Mouse (Mus musculus) induced T-regulatory cell, adult 2 months (primary cell): Measurements from ENCODE around the gene Smyd2.
A peak's percentile ranks its signal among the peaks of the same experiment; 100 is the strongest.

Experiments used
- DNase-seq: peaks from one replicate; pipeline ENCODE4 v3.0.0-alpha.2; 2012; ENCODE audit warnings: low read depth

Gene Smyd2

GRCm38 (mm10) chr1:189921818-189922592, at the start of gene Smyd2:
Smyd2 (minus strand) TSS chr1:189922363.
- DNase-seq = peak; percentile 73

GRCm38 (mm10) chr1:189970381-189970780, 48.2 kb upstream of the Smyd2 start:
- DNase-seq = no peak

- no peak for DNase-seq
Observed at GRCm38 (mm10) chr1:189968027-189968426, 45.9 kb upstream of the Smyd2 start.

GRCm38 (mm10) chr1:189960481-189960880, 38.3 kb upstream of the Smyd2 start:
- no peak for DNase-seq

- no peak for DNase-seq
Observed at GRCm38 (mm10) chr1:189959802-189960201, 37.6 kb upstream of the Smyd2 start.

GRCm38 (mm10) chr1:189951861-189952260, 29.7 kb upstream of the Smyd2 start:
- DNase-seq = no peak

GRCm38 (mm10) chr1:189947411-189947810, 25.2 kb upstream of the Smyd2 start:
- no peak for DNase-seq

GRCm38 (mm10) chr1:189946126-189946525, 24.0 kb upstream of the Smyd2 start:
- no peak for DNase-seq

GRCm38 (mm10) chr1:189941786-189942185, 19.6 kb upstream of the Smyd2 start:
- no peak for DNase-seq

GRCm38 (mm10) chr1:189936436-189937105, 14.4 kb upstream of the Smyd2 start:
- no peak for DNase-seq

- no peak for DNase-seq
Observed at GRCm38 (mm10) chr1:189933480-189934202, 11.5 kb upstream of the Smyd2 start.

- no peak for DNase-seq
Observed at GRCm38 (mm10) chr1:189932976-189933375, 10.8 kb upstream of the Smyd2 start.

- DNase-seq = no peak
Observed at GRCm38 (mm10) chr1:189932190-189932589, 10.0 kb upstream of the Smyd2 start.

GRCm38 (mm10) chr1:189929896-189930295, 7.7 kb upstream of the Smyd2 start:
- no peak for DNase-seq

GRCm38 (mm10) chr1:189927644-189928043, 5.5 kb upstream of the Smyd2 start:
- DNase-seq = peak; percentile 60

GRCm38 (mm10) chr1:189926279-189926678, 4.1 kb upstream of the Smyd2 start:
- no peak for DNase-seq

GRCm38 (mm10) chr1:189923871-189924568, 1.9 kb upstream of the Smyd2 start:
- DNase-seq = no peak

- DNase-seq = no peak
Observed at GRCm38 (mm10) chr1:189923157-189923556, 994 bp upstream of the Smyd2 start.

GRCm38 (mm10) chr1:189922721-189923120, 558 bp upstream of the Smyd2 start:
- no peak for DNase-seq

GRCm38 (mm10) chr1:189921568-189921817, 670 bp downstream of the Smyd2 start:
- no peak for DNase-seq

GRCm38 (mm10) chr1:189920701-189921567, 1.2 kb downstream of the Smyd2 start:
- DNase-seq = no peak

GRCm38 (mm10) chr1:189919756-189920155, 2.4 kb downstream of the Smyd2 start:
- no peak for DNase-seq
